Mouse (Mus musculus): ENCODE data around the gene Rims4.

The Rims4 gene

GRCm38 (mm10) chr2:163871906-163872305 lies 46.6 kb downstream of the Rims4 start:
- intact Hi-C loops (cut with DNase I), result loop anchor here (5.0 kb wide), 1 partner anchor 45 kb away; the partner anchor contains the start of gene Rims4

- intact Hi-C loops (cut with DNase I), result loop anchor here (5.0 kb wide), 1 partner anchor 46 kb away; the partner anchor contains the start of gene Rims4
Observed at GRCm38 (mm10) chr2:163871266-163871665, 47.2 kb downstream of the Rims4 start.

- intact Hi-C loops (cut with DNase I), result loop anchor here (5.0 kb wide), 1 partner anchor 48 kb away; the partner anchor contains the start of gene Rims4
Observed at GRCm38 (mm10) chr2:163869783-163870182, 48.7 kb downstream of the Rims4 start.

- intact Hi-C loops (cut with DNase I), result no loop called here
Observed at GRCm38 (mm10) chr2:163866061-163866460, 52.4 kb downstream of the Rims4 start.

- intact Hi-C loops (cut with DNase I), result no loop called here
Observed at GRCm38 (mm10) chr2:163865311-163865710, 53.2 kb downstream of the Rims4 start.

- intact Hi-C loops (cut with DNase I), result loop anchor here (5.0 kb wide), 4 partner anchors 49 to 109 kb away; no protein-coding TSS in a partner anchor
Observed at GRCm38 (mm10) chr2:163858254-163858947, 60.1 kb downstream of the Rims4 start.

GRCm38 (mm10) chr2:163857233-163857632 lies 61.2 kb downstream of the Rims4 start:
- intact Hi-C loops (cut with DNase I), result loop anchor here (5.0 kb wide), 4 partner anchors 50 to 110 kb away; no protein-coding TSS in a partner anchor

GRCm38 (mm10) chr2:163853461-163853901 lies 65.0 kb downstream of the Rims4 start, which contains the start of gene Kcnk15:
Gene Kcnk15 (plus strand): TSS chr2:163853651.
- intact Hi-C loops (cut with DNase I), result no loop called here

GRCm38 (mm10) chr2:163842043-163842442 lies 76.4 kb downstream of the Rims4 start:
- intact Hi-C loops (cut with DNase I), result no loop called here

GRCm38 (mm10) chr2:163839519-163839918 lies 79.0 kb downstream of the Rims4 start:
- intact Hi-C loops (cut with DNase I), result loop anchor here (10.0 kb wide), 1 partner anchor 55 kb away; no protein-coding TSS in a partner anchor

- intact Hi-C loops (cut with DNase I), result loop anchor here (10.0 kb wide), 1 partner anchor 53 kb away; no protein-coding TSS in a partner anchor
Observed at GRCm38 (mm10) chr2:163838043-163838442, 80.4 kb downstream of the Rims4 start.

GRCm38 (mm10) chr2:163831163-163831562 lies 87.3 kb downstream of the Rims4 start:
- intact Hi-C loops (cut with DNase I), result loop anchor here (10.0 kb wide), 1 partner anchor 46 kb away; no protein-coding TSS in a partner anchor

- intact Hi-C loops (cut with DNase I), result no loop called here
Observed at GRCm38 (mm10) chr2:163826494-163826893, 92.0 kb downstream of the Rims4 start.

- intact Hi-C loops (cut with DNase I), result no loop called here
Observed at GRCm38 (mm10) chr2:163825861-163826260, 92.6 kb downstream of the Rims4 start.

GRCm38 (mm10) chr2:163823771-163824170 lies 94.7 kb downstream of the Rims4 start:
- intact Hi-C loops (cut with DNase I), result no loop called here

GRCm38 (mm10) chr2:163823248-163823647 lies 95.2 kb downstream of the Rims4 start:
- intact Hi-C loops (cut with DNase I), result no loop called here

GRCm38 (mm10) chr2:163820607-163821006 lies 97.9 kb downstream of the Rims4 start, which contains the start of gene Ccn5:
Gene Ccn5 (plus strand): TSS chr2:163820861.
- intact Hi-C loops (cut with DNase I), result no loop called here

- intact Hi-C loops (cut with DNase I), result no loop called here
Observed at GRCm38 (mm10) chr2:163814739-163815465, 103.6 kb downstream of the Rims4 start.

GRCm38 (mm10) chr2:163813077-163813476 lies 105.4 kb downstream of the Rims4 start:
- intact Hi-C loops (cut with DNase I), result no loop called here
